Mouse (Mus musculus) cerebellum, adult 9-10 months (tissue): ENCODE results near the gene Fkbp10.

Experiments
- DNase-seq: peaks from one replicate; pipeline ENCODE4 v3.0.0; 2022

Fkbp10 gene

DNA sequence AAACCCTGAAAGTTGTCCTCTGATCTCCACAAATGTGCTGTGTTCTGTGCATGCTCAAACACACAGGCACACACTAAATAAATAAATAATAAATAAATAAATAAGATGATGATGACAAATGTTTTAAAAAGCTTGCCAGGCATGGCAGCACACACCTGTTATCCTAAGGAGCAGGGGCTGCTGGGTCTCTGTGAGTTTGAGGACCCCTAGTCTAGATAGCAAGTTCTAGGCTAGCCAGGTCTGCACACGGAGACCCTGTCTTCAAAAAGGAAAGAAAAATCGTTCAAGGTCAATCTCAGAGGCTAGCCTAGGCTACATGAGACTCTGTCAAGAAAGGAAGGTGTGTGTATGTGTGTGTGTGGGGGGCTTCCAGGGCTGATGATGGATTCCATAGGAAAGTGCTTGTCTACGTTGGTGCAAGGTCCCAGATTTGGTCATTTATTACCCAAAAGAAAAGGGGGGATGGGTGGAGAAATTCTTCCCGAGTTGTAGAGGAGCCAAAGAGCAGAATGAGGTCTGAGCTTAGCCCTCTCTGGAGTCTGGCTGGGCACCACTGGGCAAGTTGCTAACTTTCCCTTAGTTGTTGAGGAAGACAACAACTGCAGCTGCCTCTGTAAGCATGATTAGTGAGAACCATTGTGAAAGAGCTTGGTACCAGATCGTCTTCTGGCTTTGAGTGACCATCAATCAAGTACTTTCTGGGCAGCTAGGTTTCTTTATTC lies 21.0 kb upstream of the Fkbp10 start:
- DNase-seq = peak; percentile 70

DNA sequence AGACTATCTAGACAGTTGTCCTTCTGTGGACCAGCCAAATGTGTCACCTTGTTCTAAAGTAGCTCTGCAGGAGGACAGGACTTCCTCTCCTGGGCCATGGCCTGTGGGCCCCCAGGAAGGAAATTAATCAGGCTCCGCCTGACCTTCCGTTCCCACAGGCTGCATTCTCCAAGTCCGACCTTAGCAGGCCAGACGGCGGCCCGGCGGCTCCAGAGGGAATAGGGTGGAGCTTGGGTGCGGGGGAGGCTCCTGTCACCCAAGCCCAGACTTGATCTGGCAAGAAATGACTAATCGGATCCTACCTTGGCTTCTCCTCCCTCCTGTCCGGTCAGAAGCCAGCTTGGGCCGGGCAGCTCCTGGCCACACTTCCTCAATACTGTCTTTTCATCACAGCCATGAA lies 20.3 kb upstream of the Fkbp10 start:
- DNase-seq = peak; percentile 90

DNA sequence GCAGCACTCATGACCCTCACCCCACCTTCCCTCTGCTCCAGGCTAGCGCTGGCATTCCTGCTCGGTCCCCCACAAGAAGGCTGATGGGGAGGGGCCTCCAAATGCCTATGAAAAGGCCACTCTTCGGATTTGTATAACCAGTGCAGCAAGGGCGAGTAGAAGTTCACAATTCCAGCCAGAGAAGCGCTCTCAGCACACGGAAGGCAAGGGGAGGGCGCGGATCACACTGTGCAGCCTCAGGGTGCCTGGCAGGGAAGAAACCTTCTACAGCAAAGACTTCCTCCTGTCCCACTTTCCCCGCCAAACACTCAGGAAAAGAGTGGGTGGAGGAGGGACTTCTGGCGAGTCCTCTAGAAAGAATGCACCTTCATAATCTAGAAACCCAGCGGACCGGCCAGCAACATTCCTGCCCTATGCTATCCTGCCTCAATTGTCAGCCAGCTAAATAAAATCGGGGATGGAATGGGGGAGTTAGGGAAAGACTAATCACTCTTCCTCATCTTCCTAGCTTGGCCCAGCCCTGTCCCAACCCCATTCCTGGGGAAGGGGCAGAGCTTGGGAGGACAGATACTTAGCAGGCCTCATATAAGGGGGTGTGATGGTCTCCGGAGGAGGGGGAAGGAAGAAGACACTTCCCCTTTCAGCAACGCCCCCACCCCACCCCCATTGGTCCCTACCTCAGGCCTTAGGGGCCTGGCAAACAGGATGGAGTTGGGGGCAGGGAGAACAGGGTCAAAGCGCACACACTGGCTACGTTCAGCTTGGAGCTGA lies 19.5 kb upstream of the Fkbp10 start:
- peak; percentile 84 for DNase-seq

DNA sequence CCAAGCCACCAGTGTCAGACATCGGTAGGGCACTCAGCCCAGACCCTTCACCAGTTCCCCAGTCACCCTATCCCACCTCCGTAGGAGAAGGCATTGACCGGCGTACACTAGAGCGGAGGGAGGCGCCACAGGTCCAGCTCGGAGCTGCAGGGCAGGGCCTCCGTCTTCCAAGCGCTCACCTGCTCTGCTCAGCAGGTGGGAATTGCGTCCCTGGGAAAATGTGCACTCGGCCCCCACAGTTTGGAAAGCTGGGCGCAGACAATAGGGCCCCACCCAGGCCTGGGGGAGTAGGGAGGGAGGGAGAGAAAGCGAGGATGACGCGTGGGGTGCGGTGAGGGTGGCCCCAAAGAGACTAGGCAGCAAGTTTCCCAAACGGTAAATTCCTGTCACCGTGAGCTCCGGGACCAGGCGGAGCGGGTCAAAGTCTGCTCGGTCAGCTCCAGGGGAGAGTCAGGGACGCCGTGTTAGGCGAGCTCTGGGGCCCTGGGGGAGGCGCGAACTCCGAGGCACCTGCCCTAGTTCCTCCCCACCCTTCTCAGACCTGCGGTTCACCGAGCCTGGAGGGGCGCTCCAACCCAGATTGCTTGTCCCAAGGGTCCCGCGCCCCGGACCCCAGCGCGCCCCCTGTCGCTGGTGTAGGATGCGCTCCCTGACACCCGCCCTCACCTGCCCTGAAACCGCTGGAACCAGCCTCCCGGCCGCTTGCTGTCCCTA lies 18.5 kb upstream of the Fkbp10 start:
- peak; percentile 83 for DNase-seq

DNA sequence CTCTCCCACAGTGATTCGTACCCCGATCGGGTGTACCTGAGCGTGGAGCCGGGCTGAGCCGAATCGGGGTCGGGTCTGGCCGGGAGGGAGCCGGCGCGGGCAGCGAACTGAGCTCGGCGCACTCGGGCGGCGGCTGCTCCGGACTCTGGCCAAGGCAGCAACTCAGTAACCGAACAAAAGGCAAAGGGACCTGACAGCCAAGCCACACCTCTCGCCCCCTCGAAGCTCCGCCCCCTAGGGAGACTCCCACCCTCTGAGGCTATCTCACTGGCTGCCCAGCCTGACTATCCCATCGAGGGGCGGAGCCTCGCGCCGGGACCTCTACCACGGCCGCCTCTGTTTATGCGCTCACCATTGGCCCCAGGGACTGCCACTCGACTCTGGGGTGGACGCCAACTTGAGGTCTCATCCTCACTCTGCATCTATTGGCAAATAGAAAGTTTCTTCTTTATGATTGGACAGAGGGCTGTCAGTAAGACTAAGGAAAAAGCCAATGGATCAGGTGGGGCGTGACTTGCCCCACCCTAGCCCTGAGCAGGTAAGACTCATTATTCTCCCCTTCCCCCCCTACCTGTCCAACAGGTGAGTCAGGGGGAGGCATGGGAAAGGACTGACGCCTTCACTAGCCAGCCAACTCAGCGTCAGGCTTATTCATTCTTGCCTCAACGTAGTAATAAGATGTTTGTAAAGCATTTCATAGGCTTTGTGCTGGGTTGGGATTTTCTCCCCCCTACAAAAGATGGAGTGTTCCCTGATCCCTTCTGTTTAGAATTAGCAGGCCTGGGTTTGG lies 17.7 kb upstream of the Fkbp10 start, which contains the start of gene Jup:
Gene Jup, minus strand, starts transcription at position 164 of the 790 bp plus-strand sequence.
- DNase-seq = peak; percentile 100

DNA sequence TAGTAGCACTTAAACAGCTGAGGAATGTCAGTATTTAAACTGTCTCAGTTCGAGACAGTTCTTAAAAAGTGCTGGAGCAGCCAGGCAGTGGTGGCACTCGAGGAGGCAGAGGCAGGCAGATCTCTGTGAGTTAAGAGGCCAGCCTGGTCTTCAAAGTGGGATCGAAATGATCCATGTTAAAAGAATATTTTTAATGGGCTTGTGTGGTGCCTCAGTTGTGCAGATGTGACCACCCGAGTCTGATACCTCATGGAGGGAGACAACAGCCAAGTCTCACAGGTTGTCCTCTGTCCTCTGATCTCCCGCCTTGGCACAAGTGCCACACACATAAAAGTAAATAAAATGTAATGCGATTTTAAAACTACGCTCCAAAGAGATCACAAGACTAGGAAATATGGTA lies 17.0 kb upstream of the Fkbp10 start:
- peak; percentile 63 for DNase-seq

DNA sequence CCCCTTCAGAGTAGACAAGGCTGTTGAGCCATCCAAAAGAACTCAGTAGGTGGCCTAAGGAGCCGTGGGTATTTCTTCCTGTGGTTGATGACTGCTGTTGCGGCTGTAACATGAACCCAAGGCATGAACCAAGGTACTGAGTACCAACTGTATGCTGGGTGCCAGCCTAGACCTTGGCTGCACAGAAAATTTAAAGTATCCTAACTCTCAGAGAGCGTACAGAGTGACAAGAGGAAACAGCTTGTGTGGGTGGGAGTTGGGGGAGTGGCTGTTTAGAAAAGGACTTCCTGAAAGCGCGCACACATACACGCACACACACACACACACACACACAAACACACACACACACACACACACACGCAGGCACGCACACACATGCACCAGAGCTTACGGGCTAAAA lies 16.2 kb upstream of the Fkbp10 start:
- DNase-seq = no peak

DNA sequence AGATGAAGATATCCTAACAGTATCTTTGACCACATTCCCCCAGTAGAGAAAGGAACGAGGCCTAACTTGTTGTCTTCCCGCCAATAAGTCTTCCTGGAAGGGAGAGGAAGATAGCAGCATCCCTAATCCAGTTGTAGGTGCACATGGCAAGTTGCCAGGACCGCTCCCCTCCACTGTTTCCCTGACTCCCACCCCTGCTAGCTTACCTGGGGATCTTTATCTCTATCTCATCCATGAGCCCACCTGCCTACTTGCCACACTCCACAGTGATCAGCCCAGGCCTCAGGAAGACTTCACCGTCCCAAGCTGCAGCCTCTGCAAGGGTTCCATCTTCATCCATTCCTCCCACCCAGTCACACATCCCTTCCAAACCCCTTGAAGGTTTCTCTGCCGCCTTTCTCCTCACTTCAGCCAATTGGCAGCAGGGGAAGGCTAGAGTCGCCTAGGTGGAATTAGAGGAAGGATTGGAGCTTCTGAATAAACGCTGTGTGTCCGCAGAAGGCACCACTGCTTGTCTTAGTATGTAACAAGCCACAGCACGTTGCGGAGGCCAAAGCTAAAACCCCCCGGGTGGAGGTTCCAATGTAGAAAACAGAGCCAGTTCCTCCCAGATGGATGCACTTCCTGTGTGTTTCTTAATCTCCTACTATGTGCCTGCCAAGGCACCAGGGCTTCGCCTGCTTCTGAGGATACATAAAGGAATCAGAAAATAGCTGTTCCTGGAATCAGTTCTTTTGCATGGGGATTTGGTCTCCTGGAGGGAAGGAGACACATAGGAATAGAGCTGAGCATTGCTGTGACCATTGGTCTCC lies 15.6 kb upstream of the Fkbp10 start:
- DNase-seq = peak; percentile 61

DNA sequence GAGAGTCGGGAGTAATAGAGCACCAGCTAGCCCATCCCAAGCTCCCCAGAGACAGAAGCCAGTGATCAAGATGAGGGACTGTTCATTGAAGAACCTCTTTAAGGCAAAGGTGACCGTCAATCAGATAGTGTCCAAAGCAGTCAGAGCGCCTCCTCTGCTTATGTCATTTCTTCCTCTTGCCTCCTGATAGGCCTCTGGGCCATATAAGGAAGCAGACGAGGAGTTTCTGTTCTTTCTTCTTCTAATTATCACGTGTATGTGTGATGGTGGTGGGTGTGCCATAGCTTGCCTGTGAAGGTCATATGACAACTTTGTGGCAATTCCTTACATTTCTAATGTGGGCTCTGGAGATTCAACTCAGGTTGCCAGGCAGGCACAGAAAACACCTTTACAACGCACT lies 14.7 kb upstream of the Fkbp10 start:
- peak; percentile 42 for DNase-seq

DNA sequence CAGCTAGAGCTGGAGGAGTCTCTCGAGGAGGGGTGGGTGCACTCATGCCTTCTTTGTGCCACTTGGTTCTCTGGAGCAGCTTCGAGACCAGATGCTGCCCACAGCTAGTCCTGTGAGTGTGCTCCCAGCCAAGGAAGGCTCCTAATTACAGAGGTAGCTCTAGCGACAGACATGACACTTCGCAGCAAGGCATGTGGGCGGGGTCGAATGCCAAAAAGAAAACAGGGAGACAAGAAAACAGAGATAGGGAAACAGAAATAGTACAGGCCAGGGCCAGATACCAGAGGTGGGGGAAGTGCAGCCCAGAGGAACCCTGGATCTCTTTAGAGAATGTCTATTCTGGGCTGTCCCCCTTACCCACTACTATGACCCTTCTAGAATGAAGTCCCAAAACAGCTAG lies 13.3 kb upstream of the Fkbp10 start:
- DNase-seq = peak; percentile 50

DNA sequence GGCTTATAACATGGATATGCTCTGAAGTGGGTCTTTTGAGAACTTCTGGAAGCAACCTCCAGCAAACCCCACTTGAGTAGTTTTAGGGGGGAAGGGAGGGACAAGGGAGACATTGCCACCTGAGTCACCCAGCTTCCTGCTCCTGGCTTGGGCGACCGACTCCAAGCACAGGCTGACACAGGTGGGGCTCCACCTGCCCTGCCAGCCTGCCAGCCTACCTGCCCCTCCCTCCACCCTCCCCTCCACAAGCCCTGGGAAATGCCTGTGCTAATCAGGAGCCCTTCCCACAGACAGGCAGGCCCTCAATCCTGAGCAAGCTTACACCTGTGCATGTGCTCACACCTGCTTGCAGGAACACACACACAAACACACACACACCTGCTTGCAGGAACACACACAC lies 12.8 kb upstream of the Fkbp10 start:
- DNase-seq = peak; percentile 44

DNA sequence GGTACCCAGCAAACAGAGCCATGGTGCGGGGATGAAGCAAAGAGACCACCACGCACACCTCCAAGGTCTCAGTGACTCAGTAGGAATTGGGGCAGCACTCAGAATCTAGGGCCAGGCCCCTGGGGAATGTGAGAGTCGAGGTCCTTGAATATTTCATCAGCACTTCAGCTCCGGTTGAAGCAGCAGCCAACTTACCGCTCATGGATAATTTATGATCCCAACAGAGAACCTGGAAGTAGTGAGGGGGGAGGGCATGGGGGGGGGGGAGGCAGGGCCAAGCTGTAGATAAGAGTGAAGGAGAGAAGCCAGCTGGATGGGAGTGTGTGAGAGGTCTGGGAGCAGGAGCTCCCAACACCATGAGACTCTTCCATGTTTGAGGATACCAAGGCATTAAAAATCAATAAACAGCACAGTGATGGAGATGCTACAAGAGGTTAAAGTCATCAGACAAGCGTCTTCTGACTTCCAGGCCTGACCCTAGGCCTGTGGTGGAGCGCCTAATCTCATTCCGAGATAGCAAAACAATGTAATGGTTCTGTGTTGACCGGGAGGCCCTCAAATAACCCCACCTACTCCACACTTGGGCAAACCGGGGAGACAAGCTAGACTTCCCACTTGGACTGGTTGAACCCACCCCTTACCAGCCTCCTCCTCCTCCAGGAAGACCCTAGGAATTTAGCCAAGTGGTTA lies 11.9 kb upstream of the Fkbp10 start:
- DNase-seq = peak; percentile 42

DNA sequence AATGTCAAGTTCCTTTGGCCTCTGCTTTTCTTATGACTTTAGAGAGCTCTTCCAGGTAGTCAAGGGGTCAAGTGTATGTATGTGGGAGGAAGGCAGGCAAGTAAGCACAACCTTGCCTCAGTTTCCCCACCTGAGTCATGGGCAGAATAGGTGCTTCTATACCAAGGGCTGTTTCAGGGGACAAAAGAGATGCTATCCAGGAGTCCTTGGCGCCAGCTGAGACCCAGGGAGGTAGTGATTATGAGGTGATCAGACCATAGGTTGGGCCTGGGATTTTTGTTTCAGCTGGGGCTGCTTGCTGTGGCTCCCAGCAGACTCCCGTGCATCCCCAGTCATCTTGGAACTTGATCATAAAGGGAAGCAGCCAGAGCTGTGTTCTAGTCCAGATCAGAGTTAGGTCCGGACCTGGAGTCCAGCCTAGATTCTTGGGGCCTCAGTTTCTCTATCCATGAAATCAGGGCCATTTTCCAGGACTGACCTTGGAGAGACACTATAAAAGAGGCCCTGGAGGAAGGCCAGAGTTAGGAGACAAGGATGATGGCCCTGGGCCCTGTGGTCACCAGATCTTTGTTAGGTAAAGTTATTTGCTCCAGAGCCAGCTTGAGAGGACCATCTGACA lies 10.9 kb upstream of the Fkbp10 start:
- peak; percentile 57 for DNase-seq

DNA sequence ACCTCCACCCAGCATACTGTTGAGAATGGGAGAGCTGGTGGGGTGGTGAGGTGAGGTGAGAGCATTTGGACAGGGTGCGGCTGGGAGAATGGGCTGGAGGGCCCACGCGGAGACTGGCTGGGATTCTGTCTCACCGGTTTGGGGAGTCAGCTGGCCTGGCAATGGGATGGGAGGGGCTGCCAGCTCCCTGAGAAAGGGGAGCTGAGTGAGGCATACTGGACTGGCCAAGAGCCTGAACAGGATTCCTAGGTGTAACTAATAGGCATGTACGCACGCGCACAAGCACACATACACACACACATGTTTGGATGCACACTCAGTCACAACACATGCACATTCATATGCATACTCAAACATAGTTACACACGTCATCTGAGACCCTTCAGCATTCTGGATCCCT lies 9.2 kb upstream of the Fkbp10 start:
- peak; percentile 67 for DNase-seq

DNA sequence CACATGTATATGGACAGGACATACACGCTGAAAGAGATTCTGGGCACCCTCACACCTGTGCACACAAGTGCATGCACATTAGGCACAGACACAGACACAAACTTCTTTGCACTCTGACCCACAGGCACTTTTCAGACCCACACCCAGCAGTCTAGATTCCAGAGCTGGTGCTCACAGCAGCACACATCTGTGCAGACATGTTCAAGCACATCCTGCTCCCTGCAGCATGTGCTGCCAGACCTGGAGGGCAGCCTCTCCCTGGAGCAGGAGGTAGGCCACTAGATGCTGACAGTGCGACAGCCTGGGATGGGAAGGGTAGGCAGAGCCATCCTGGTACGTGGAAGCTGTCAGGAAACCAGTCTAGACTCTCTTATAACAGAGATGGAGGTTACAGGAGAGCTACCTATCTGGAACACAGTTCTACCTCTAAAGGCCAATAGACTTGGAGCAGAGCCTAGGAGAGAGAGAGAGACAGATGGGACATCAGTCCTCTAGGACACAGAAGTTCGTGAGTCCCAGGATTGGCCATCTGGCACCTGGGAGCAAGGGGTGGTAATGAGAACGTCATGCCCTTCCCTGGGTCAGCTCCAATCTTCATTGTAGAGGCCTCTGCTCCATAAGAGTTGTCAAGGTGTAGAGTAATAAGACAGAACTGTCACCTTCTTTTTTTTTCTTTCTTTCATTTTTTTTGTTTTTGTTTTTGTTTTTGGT lies 8.3 kb upstream of the Fkbp10 start:
- DNase-seq = peak; percentile 98

DNA sequence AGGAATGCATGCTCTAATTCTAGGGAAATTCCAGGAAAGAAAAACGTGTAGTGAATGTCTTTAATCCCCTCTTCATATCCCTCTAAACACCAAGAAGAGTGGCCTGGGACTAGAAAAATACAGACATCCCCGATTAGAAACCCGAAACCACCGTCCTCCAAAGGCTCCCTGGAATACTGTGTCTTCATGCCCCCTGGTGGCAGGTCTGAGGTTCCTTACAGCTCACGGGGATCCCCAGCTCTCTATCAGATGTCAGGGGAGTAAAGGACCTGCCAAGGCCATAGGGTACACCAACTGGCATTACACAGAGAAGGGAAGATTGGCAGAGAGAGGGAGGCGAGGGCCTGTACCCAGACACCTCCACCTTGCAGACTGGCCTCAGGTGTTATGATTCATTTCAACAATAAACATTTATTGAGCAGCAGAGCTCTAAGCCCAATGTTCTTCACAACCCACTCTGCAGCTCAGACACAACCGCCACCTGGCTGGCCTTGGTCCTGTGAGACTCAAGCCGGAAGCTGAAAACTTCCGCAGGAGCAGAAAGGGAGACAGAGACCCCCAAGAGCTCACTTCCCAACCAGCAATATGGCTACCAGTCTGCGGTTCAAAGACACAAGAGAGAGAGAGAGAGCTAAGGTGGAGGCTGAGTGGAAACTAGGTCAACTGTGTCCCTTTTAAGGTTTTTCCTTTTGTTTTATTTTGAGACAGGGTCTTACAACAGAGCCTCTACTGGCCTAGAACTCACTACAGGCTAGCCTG lies 7.2 kb upstream of the Fkbp10 start:
- DNase-seq = peak; percentile 90

DNA sequence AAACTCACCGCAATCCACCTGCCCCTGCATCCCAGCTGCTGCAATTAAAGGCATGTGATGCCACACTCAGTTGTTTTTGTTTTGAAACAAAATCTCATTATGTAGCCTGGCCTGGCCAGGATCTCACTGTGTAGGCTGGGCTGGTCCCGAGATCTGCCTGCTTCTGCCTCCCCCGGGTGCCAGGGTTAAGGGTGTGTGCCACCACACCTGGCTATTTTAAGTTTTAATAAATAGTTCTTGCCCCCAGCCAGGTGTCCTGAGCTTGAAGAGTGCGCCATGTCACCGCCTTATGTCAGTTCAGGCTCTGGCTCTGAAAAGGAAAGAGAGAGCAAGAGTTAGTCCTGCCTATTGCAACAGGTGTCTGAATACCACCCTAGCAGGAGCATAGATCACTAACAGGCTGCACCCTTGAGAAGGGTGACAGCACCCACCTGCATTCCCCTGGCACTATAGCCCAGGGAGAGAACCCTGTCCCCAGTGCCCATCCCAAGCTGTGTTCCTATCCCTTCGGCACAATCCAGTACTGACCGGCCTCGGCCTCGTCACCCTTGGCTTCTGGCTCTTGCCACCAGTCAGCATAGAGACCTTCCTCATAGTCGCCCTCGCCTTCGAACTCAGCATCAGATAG lies 6.5 kb upstream of the Fkbp10 start:
- peak; percentile 52 for DNase-seq

DNA sequence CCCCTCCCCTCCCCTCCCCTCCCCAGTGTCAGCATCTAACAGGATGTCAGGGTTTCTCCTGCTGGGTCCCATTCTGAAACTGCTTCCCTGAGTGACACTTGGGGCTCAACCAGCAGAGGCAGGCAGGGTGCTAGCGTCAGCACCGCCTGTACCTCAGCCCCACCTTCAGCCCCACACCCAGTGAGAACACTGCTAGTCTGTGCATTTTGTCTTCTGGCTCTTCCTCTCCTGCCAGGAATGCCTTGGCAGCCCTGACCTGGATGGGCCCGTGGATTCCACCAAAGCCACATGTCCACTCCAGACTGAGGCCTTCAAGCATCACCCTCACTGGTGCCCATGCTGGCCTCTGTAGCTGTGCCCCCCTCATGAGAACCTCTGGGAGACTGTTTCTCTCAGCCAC lies 5.8 kb upstream of the Fkbp10 start:
- DNase-seq = peak; percentile 66

DNA sequence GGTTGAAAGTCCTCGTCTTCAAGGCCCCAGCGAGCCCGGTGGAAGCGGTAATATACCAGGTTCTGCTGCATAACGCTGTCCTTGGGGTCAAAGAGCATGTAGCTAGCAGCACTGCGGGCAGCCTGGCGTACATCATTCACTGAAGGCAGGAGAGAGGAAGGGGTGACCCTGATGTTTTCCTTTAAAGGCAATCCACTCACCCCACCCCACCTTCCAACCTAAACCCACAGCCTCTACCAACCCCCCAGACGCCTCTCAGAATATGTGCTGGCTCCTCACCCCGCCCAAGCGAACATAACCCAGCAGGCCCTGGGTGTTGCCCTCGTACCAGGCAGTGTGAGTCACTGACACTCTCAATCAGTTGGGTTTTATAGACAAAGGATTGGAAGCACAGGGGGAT lies 3.8 kb upstream of the Fkbp10 start:
- peak; percentile 41 for DNase-seq
